Mouse (Mus musculus) gastrocnemius, postnatal 25 days (tissue): Measurements from ENCODE around the gene Sag. TPM values are rescaled to one million over a fixed set of nuclear protein-coding genes. Genes with fewer than 3 reads are reported as not detected.

Experiments
- DNase-seq: peaks from one replicate; pipeline ENCODE4 v3.0.0; 2022
- long read RNA-seq, 2 experiments: library from polyadenylated mRNA; stranded (forward); transcript quantifications; one replicate each; pipeline ENCODE4 v2.0.0; 2021
- total RNA-seq, 2 experiments: library from RNA; stranded (reverse); gene quantifications; 1 replicate in 1 of 2; 2 replicates in 1 of 2; pipeline ENCODE4 v1.2.3; 2021

Sag gene
- under 1 TPM in 1 of 2 experiments, not detected in 1; 0.24 TPM for total RNA-seq
- long read RNA-seq, experiment 1, result 0 reads
- long read RNA-seq, experiment 2, result 0 reads

GRCm38 (mm10) chr1:87803576-87803975, at the start of gene Sag:
Sag (plus strand) TSS chr1:87803680.
- DNase-seq, result no peak

GRCm38 (mm10) chr1:87755641-87756470, 47.6 kb upstream of the Sag start, which contains the start of gene Atg16l1:
Atg16l1 (plus strand) TSS chr1:87755870.
- peak; percentile 92 for DNase-seq

GRCm38 (mm10) chr1:87763821-87764220, 39.7 kb upstream of the Sag start:
- DNase-seq, result no peak

GRCm38 (mm10) chr1:87765741-87766140, 37.7 kb upstream of the Sag start:
- DNase-seq, result no peak

- no peak for DNase-seq
Observed at GRCm38 (mm10) chr1:87766233-87766632, 37.2 kb upstream of the Sag start.

GRCm38 (mm10) chr1:87769263-87769662, 34.2 kb upstream of the Sag start:
- DNase-seq, result no peak

- DNase-seq, result no peak
Observed at GRCm38 (mm10) chr1:87770486-87770885, 33.0 kb upstream of the Sag start.

GRCm38 (mm10) chr1:87771724-87772123, 31.8 kb upstream of the Sag start:
- DNase-seq, result no peak

- DNase-seq, result no peak
Observed at GRCm38 (mm10) chr1:87773336-87773735, 30.1 kb upstream of the Sag start.

- no peak for DNase-seq
Observed at GRCm38 (mm10) chr1:87774845-87775244, 28.6 kb upstream of the Sag start.

GRCm38 (mm10) chr1:87779204-87779785, 24.2 kb upstream of the Sag start:
- DNase-seq, result no peak

GRCm38 (mm10) chr1:87785703-87786102, 17.8 kb upstream of the Sag start:
- DNase-seq, result no peak

- peak; percentile 32 for DNase-seq
Observed at GRCm38 (mm10) chr1:87786251-87786650, 17.2 kb upstream of the Sag start.

GRCm38 (mm10) chr1:87789665-87790064, 13.8 kb upstream of the Sag start:
- DNase-seq, result no peak

GRCm38 (mm10) chr1:87792438-87793137, 10.9 kb upstream of the Sag start:
- no peak for DNase-seq

GRCm38 (mm10) chr1:87793138-87793449, 10.4 kb upstream of the Sag start:
- DNase-seq, result no peak

- no peak for DNase-seq
Observed at GRCm38 (mm10) chr1:87797702-87798101, 5.8 kb upstream of the Sag start.

GRCm38 (mm10) chr1:87798306-87798705, 5.2 kb upstream of the Sag start:
- DNase-seq, result no peak

GRCm38 (mm10) chr1:87807751-87808150, 4.3 kb downstream of the Sag start:
- DNase-seq, result no peak

GRCm38 (mm10) chr1:87811391-87811790, 7.9 kb downstream of the Sag start:
- no peak for DNase-seq

GRCm38 (mm10) chr1:87812061-87812460, 8.6 kb downstream of the Sag start:
- no peak for DNase-seq

GRCm38 (mm10) chr1:87813155-87813554, 9.7 kb downstream of the Sag start:
- DNase-seq, result no peak

- DNase-seq, result no peak
Observed at GRCm38 (mm10) chr1:87813681-87814080, 10.2 kb downstream of the Sag start.
